Mouse (Mus musculus): ENCODE data around the gene Mss51. TPM values are rescaled to one million over a fixed set of nuclear protein-coding genes. Genes with fewer than 3 reads are reported as not detected.
A peak's percentile ranks its signal among the peaks of the same experiment; 100 is the strongest.

Mss51 gene
- total and polyA plus RNA-seq, 3 experiments, result 0.47 to 1.5 (median 0.59) TPM

- Histone ChIP-seq H3K9ac (ENCODE audit: insufficient read depth, low read depth) (peak overlapping the region; percentile 58), H3K27me3 (replicated peaks) (no peaks in the 10 kb centered on the region), H3K4me3 (replicated peaks in 1 of 3; ENCODE audit: low read depth in 2 of 3, low read length in 2 of 3, poor library complexity in 1 of 3) (peak overlapping the region in 2 of 3 experiments; percentile 20 to 44), H3K27ac (ENCODE audit: insufficient read depth, low read depth) (peak overlapping the region; percentile 43), H3K79me2 (replicated peaks; ENCODE audit: control insufficient read depth, extremely low read depth, insufficient read depth, poor library complexity, severe bottlenecking) (no peaks in the 10 kb centered on the region), H3K36me3 (replicated peaks in 1 of 2; ENCODE audit: control insufficient read depth in 1 of 2, insufficient read depth in 1 of 2, low read length in 1 of 2) (no peaks in the 10 kb centered on the region), H3K4me2 (ENCODE audit: insufficient read depth, low read depth, poor library complexity, severe bottlenecking) (peak overlapping the region; percentile 62), H3K4me1 (ENCODE audit: control insufficient read depth in 1 of 2, insufficient read depth in 2 of 2) (peaks cover 14 to 31% of the 10 kb centered on the region in 2 experiments), H3K9me3 (replicated peaks; ENCODE audit: low read length) (no peaks in the 10 kb centered on the region)
- DNase-seq (ENCODE audit: extremely low read depth), result peak; percentile 49
- in situ Hi-C loops (cut with MboI; ENCODE audit: low pct_ligation_motif_present, low pct_unique_long_range_greater_than_20kb, low sequenced_read_pairs) (no loop called here), dilution Hi-C loops (cut with MboI; ENCODE audit: extremely low pct_ligation_motif_present, extremely low pct_unique_long_range_greater_than_20kb, low sequenced_read_pairs) (no loop called here)
- TF ChIP-seq NELFE (IDR thresholded peaks at IDR 0.05; ENCODE audit: low read depth, low read length) (no peak), RCOR1 (conservative IDR thresholded peaks at IDR 0.05; ENCODE audit: low read depth, low read length) (no peak), GABPA (IDR thresholded peaks at IDR 0.05; ENCODE audit: insufficient replicate concordance, low read depth, low read length) (no peak), HCFC1 (IDR thresholded peaks at IDR 0.05; ENCODE audit: low read depth, low read length) (no peak), RAD21 (IDR thresholded peaks at IDR 0.05; ENCODE audit: low read depth, low read length) (no peak), MAFK (IDR thresholded peaks at IDR 0.05; ENCODE audit: insufficient replicate concordance, low read length) (no peak), JUND (conservative IDR thresholded peaks at IDR 0.05; ENCODE audit: low read depth, low read length) (no peak), MYC (IDR thresholded peaks at IDR 0.05; ENCODE audit: low read depth, low read length) (no peak), TBP (conservative IDR thresholded peaks at IDR 0.05; ENCODE audit: low read depth, low read length) (no peak), NRF1 (IDR thresholded peaks at IDR 0.05; ENCODE audit: low read depth, low read length) (no peak), MEF2A (IDR thresholded peaks at IDR 0.05; ENCODE audit: borderline replicate concordance, low read depth, low read length) (no peak), CTCF (conservative IDR thresholded peaks at IDR 0.05 in 1 of 2, IDR thresholded peaks at IDR 0.05 in 1 of 2; ENCODE audit: low read depth in 2 of 2, low read length in 2 of 2) (no peak), E2F4 (IDR thresholded peaks at IDR 0.05; ENCODE audit: insufficient replicate concordance, low read depth, low read length) (no peak)
Measured at GRCm38 (mm10) chr14:20436976-20437375, 59.7 kb downstream of the Mss51 start.

Other genes starting within 250 kb of the Mss51 start
- gene Kcnk16, start 227.7 kb downstream of the Mss51 start, total RNA-seq (2012; rRNA removed), result not detected in 2 replicates
- gene Kcnk16, start 227.7 kb downstream of the Mss51 start, total RNA-seq (2014; rRNA removed), result not detected in 2 replicates
- not detected in 2 replicates for gene Kcnk16, start 227.7 kb downstream of the Mss51 start, polyA plus RNA-seq (2012; ENCODE audit: insufficient read length, low read depth)
- gene Nudt13, start 202.2 kb downstream of the Mss51 start, total RNA-seq (2012; rRNA removed), result 11.2 and 14.8 TPM in 2 replicates
- 10.9 and 12.9 TPM in 2 replicates for gene Nudt13, start 202.2 kb downstream of the Mss51 start, total RNA-seq (2014; rRNA removed)
- gene Nudt13, start 202.2 kb downstream of the Mss51 start, polyA plus RNA-seq (2012; ENCODE audit: insufficient read length, low read depth), result 11.1 and 11.4 TPM in 2 replicates
- 61.4 and 72.5 TPM in 2 replicates for gene Ecd, start 148.8 kb downstream of the Mss51 start, total RNA-seq (2012; rRNA removed)
- 105 TPM in 2 replicates for gene Ecd, start 148.8 kb downstream of the Mss51 start, total RNA-seq (2014; rRNA removed)
- gene Ecd, start 148.8 kb downstream of the Mss51 start, polyA plus RNA-seq (2012; ENCODE audit: insufficient read length, low read depth), result 98.3 and 112 TPM in 2 replicates
- gene Fam149b, start 148.7 kb downstream of the Mss51 start, total RNA-seq (2012; rRNA removed), result 15.8 and 16.7 TPM in 2 replicates
- 19.3 and 21.9 TPM in 2 replicates for gene Fam149b, start 148.7 kb downstream of the Mss51 start, total RNA-seq (2014; rRNA removed)
- 19.8 and 20.0 TPM in 2 replicates for gene Fam149b, start 148.7 kb downstream of the Mss51 start, polyA plus RNA-seq (2012; ENCODE audit: insufficient read length, low read depth)
- 123 and 147 TPM in 2 replicates for gene Dnajc9, start 108.0 kb downstream of the Mss51 start, total RNA-seq (2012; rRNA removed)
- gene Dnajc9, start 108.0 kb downstream of the Mss51 start, total RNA-seq (2014; rRNA removed), result 223 and 261 TPM in 2 replicates
- 166 and 208 TPM in 2 replicates for gene Dnajc9, start 108.0 kb downstream of the Mss51 start, polyA plus RNA-seq (2012; ENCODE audit: insufficient read length, low read depth)
- gene Mrps16, start 103.3 kb downstream of the Mss51 start, total RNA-seq (2012; rRNA removed), result 112 and 128 TPM in 2 replicates
- 92.9 and 97.2 TPM in 2 replicates for gene Mrps16, start 103.3 kb downstream of the Mss51 start, total RNA-seq (2014; rRNA removed)
- gene Mrps16, start 103.3 kb downstream of the Mss51 start, polyA plus RNA-seq (2012; ENCODE audit: insufficient read length, low read depth), result 107 and 110 TPM in 2 replicates
- 0.04 and 0.08 TPM in 2 replicates for gene Cfap70, start 44.7 kb downstream of the Mss51 start, total RNA-seq (2012; rRNA removed)
- not detected in 2 replicates for gene Cfap70, start 44.7 kb downstream of the Mss51 start, total RNA-seq (2014; rRNA removed)
- 0.07 and 0.36 TPM in 2 replicates for gene Cfap70, start 44.7 kb downstream of the Mss51 start, polyA plus RNA-seq (2012; ENCODE audit: insufficient read length, low read depth)
- gene Anxa7, start 16.8 kb downstream of the Mss51 start, total RNA-seq (2012; rRNA removed), result 60.2 and 63.3 TPM in 2 replicates
- gene Anxa7, start 16.8 kb downstream of the Mss51 start, total RNA-seq (2014; rRNA removed), result 89.2 and 91.9 TPM in 2 replicates
- gene Anxa7, start 16.8 kb downstream of the Mss51 start, polyA plus RNA-seq (2012; ENCODE audit: insufficient read length, low read depth), result 83.8 and 99.3 TPM in 2 replicates
- 23.6 and 25.7 TPM in 2 replicates for gene Ppp3cb, start 49.7 kb upstream of the Mss51 start, total RNA-seq (2012; rRNA removed)
- 50.6 and 55.3 TPM in 2 replicates for gene Ppp3cb, start 49.7 kb upstream of the Mss51 start, total RNA-seq (2014; rRNA removed)
- gene Ppp3cb, start 49.7 kb upstream of the Mss51 start, polyA plus RNA-seq (2012; ENCODE audit: insufficient read length, low read depth), result 53.8 and 61.1 TPM in 2 replicates
- gene Usp54, start 144.2 kb upstream of the Mss51 start, total RNA-seq (2012; rRNA removed), result 5.3 TPM in 2 replicates
- 4.5 and 5.4 TPM in 2 replicates for gene Usp54, start 144.2 kb upstream of the Mss51 start, total RNA-seq (2014; rRNA removed)
- gene Usp54, start 144.2 kb upstream of the Mss51 start, polyA plus RNA-seq (2012; ENCODE audit: insufficient read length, low read depth), result 9.1 and 11.7 TPM in 2 replicates
- gene Myoz1, start 159.6 kb upstream of the Mss51 start, total RNA-seq (2012; rRNA removed), result 1.0 and 1.7 TPM in 2 replicates
- gene Myoz1, start 159.6 kb upstream of the Mss51 start, total RNA-seq (2014; rRNA removed), result 1.6 and 2.4 TPM in 2 replicates
- gene Myoz1, start 159.6 kb upstream of the Mss51 start, polyA plus RNA-seq (2012; ENCODE audit: insufficient read length, low read depth), result 2.3 and 2.6 TPM in 2 replicates
- gene Synpo2l, start 171.5 kb upstream of the Mss51 start, total RNA-seq (2012; rRNA removed), result 0.04 TPM in 2 replicates
- not detected in 2 replicates for gene Synpo2l, start 171.5 kb upstream of the Mss51 start, total RNA-seq (2014; rRNA removed)
- 0.13 and 0.26 TPM in 2 replicates for gene Synpo2l, start 171.5 kb upstream of the Mss51 start, polyA plus RNA-seq (2012; ENCODE audit: insufficient read length, low read depth)
- 95.9 and 103 TPM in 2 replicates for gene Sec24c, start 177.4 kb upstream of the Mss51 start, total RNA-seq (2012; rRNA removed)
- gene Sec24c, start 177.4 kb upstream of the Mss51 start, total RNA-seq (2014; rRNA removed), result 51.2 and 57.0 TPM in 2 replicates
- gene Sec24c, start 177.4 kb upstream of the Mss51 start, polyA plus RNA-seq (2012; ENCODE audit: insufficient read length, low read depth), result 107 and 122 TPM in 2 replicates
- gene Fut11, start 198.1 kb upstream of the Mss51 start, total RNA-seq (2012; rRNA removed), result 2.6 and 2.9 TPM in 2 replicates
- 3.5 and 3.7 TPM in 2 replicates for gene Fut11, start 198.1 kb upstream of the Mss51 start, total RNA-seq (2014; rRNA removed)
- 3.8 and 4.0 TPM in 2 replicates for gene Fut11, start 198.1 kb upstream of the Mss51 start, polyA plus RNA-seq (2012; ENCODE audit: insufficient read length, low read depth)
- gene Chchd1, start 206.1 kb upstream of the Mss51 start, total RNA-seq (2012; rRNA removed), result 184 and 191 TPM in 2 replicates
- gene Chchd1, start 206.1 kb upstream of the Mss51 start, total RNA-seq (2014; rRNA removed), result 391 and 402 TPM in 2 replicates
- gene Chchd1, start 206.1 kb upstream of the Mss51 start, polyA plus RNA-seq (2012; ENCODE audit: insufficient read length, low read depth), result 157 and 166 TPM in 2 replicates
- 22.6 and 22.8 TPM in 2 replicates for gene Zswim8, start 210.7 kb upstream of the Mss51 start, total RNA-seq (2012; rRNA removed)
- gene Zswim8, start 210.7 kb upstream of the Mss51 start, total RNA-seq (2014; rRNA removed), result 8.7 and 9.5 TPM in 2 replicates
- 33.9 and 39.6 TPM in 2 replicates for gene Zswim8, start 210.7 kb upstream of the Mss51 start, polyA plus RNA-seq (2012; ENCODE audit: insufficient read length, low read depth)
- 17.8 and 21.1 TPM in 2 replicates for gene Ndst2, start 237.7 kb upstream of the Mss51 start, total RNA-seq (2012; rRNA removed)
- gene Ndst2, start 237.7 kb upstream of the Mss51 start, total RNA-seq (2014; rRNA removed), result 9.9 and 11.4 TPM in 2 replicates
- gene Ndst2, start 237.7 kb upstream of the Mss51 start, polyA plus RNA-seq (2012; ENCODE audit: insufficient read length, low read depth), result 18.0 and 20.2 TPM in 2 replicates